Mouse (Mus musculus) adipose tissue, adult 10 weeks (tissue): ENCODE measurements around the gene Gm20792. TPM values are rescaled to one million over a fixed set of nuclear protein-coding genes. Genes with fewer than 3 reads are reported as not detected.

Source experiments
- polyA plus RNA-seq: library from polyadenylated mRNA; stranded (reverse); fragments of 350-450 nt; fragmentation: Illumina TruSeq; extraction: RNeasy Lipid Tissue Mini Kit (QIAGEN cat#74804); gene quantifications from one replicate; pipeline ENCODE4 v1.2.3, GENCODE M21; 2014; ENCODE audit warnings: low read depth, low replicate concordance

The Gm20792 gene
- polyA plus RNA-seq, result not detected

DNA sequence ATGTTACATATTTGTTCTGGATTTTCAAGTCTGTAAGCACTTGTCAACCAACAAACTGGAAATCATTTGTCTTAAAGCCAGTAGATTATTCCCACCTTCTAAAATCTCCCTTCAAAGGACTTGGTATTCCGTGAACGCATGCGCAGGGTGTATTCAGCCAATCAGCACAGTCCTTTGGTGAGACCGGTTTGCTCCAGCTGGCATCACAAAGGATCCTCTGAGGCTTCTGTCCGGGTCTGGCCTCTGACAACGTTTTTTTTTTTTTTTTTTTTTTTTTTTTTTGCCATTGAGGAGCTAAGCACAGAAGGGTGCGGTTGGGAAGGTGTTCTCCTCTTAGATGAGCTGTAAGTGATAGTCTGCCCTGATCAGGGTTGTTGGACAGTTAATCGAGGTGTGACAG, at the start of gene Gm20792:
TSS of gene Gm20792 (plus strand) at position 301 of the 400 bp plus-strand sequence.

